Mouse (Mus musculus) CD4-positive, CD25-positive, alpha-beta regulatory T cell, adult 4 months (primary cell): ENCODE data around the gene Kalrn. TPM values are rescaled to one million over a fixed set of nuclear protein-coding genes. Genes with fewer than 3 reads are reported as not detected.

Source experiments
- ATAC-seq: one replicate; pipeline ENCODE4 v1.8.0; 2017
- polyA plus RNA-seq, 2 experiments: library from polyadenylated mRNA; unstranded; fragments of 100-300 nt; shearing (Covaris generic); gene quantifications; one replicate each; pipeline ENCODE4 v1.2.1; 2017

Kalrn gene
- polyA plus RNA-seq, 2 experiments from 2014 or later = 0.42 TPM; not detected in 1

- ATAC-seq = no peak
These were observed 507.0 kb downstream of the Kalrn start for GRCm38 (mm10) chr16:34066376-34066775.

GRCm38 (mm10) chr16:34063313-34063712 is 510.0 kb downstream of the Kalrn start:
- ATAC-seq = no peak

- ATAC-seq = no peak
These were observed 511.7 kb downstream of the Kalrn start for GRCm38 (mm10) chr16:34061661-34062060.

- ATAC-seq = no peak
These were observed 514.7 kb downstream of the Kalrn start for GRCm38 (mm10) chr16:34058611-34059010.

- no peak for ATAC-seq
These were observed 515.9 kb downstream of the Kalrn start for GRCm38 (mm10) chr16:34057464-34057863.

GRCm38 (mm10) chr16:34056418-34057111 is 516.8 kb downstream of the Kalrn start:
- no peak for ATAC-seq

GRCm38 (mm10) chr16:34050090-34050489 is 523.2 kb downstream of the Kalrn start:
- no peak for ATAC-seq

- ATAC-seq = no peak
These were observed 524.0 kb downstream of the Kalrn start for GRCm38 (mm10) chr16:34049361-34049760.

GRCm38 (mm10) chr16:34048232-34048631 is 525.1 kb downstream of the Kalrn start:
- no peak for ATAC-seq

GRCm38 (mm10) chr16:34047543-34047942 is 525.8 kb downstream of the Kalrn start:
- ATAC-seq = no peak

- no peak for ATAC-seq
These were observed 526.3 kb downstream of the Kalrn start for GRCm38 (mm10) chr16:34047006-34047360.

- no peak for ATAC-seq
These were observed 526.9 kb downstream of the Kalrn start for GRCm38 (mm10) chr16:34046268-34047005.

- no peak for ATAC-seq
These were observed 528.8 kb downstream of the Kalrn start for GRCm38 (mm10) chr16:34044539-34044938.

- ATAC-seq = no peak
These were observed 530.1 kb downstream of the Kalrn start for GRCm38 (mm10) chr16:34043048-34043795.

- ATAC-seq = no peak
These were observed 530.7 kb downstream of the Kalrn start for GRCm38 (mm10) chr16:34042586-34042985.

- ATAC-seq = no peak
These were observed 533.1 kb downstream of the Kalrn start for GRCm38 (mm10) chr16:34040276-34040675.

GRCm38 (mm10) chr16:34039736-34040135 is 533.6 kb downstream of the Kalrn start:
- no peak for ATAC-seq

- ATAC-seq = no peak
These were observed 536.8 kb downstream of the Kalrn start for GRCm38 (mm10) chr16:34036327-34037047.

- ATAC-seq = no peak
These were observed 537.6 kb downstream of the Kalrn start for GRCm38 (mm10) chr16:34035780-34036179.

GRCm38 (mm10) chr16:34034267-34034666 is 539.1 kb downstream of the Kalrn start:
- no peak for ATAC-seq

- ATAC-seq = no peak
These were observed 541.2 kb downstream of the Kalrn start for GRCm38 (mm10) chr16:34032011-34032645.

- no peak for ATAC-seq
These were observed 541.8 kb downstream of the Kalrn start for GRCm38 (mm10) chr16:34031565-34031964.
